Mouse (Mus musculus) heart, postnatal 25 days (tissue): ENCODE measurements at regions not wholly inside any gene's neighbourhood (a gene's known extent, or its start where the extent isn't known, plus 50 kb on each side); places are given as distances from the start of the nearest gene placed in this dataset.

Experiments used
- DNase-seq: peaks from one replicate; pipeline ENCODE4 v3.0.0; 2022; ENCODE audit warnings: low spot score
- intact Hi-C: fragments of 180-260 bp; cut with DNase I; formaldehyde crosslinking; loops from one replicate; pipeline ENCODE4 v1.15.1; 2025

DNA sequence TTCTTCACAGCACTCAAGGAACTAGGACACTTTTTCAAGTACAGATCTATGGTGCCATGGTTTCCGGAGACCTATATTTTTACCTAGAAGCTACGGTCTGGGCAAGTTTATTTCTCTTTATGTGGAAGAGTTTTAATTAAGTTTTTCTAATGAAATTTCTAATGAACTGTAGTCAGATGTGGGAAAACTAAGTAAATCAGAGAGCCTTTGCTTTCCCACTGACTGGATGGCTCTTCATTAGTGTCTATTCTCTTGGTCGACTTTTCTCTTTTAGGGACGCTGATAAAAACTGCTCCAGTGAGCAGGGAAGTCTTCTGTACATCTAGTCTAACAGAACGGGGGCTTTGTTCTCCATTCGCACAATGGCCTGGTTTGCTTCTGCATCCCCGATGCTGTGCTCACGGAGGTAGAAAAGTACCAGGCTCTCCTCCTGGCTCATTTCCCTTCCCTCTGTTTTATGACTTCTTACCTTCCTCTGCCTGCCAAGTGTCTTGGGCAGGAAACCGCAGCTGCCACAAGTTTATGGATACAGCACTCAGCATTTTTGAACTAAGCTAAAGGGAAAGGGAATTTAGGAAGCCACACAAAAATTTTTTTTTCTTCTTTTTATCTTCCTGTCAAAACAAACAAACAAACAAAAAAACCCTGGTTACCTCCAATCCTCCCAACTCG lies 749.6 kb downstream of the Tmem132b start:
- intact Hi-C loops, result no loop called here
- no peak for DNase-seq

DNA sequence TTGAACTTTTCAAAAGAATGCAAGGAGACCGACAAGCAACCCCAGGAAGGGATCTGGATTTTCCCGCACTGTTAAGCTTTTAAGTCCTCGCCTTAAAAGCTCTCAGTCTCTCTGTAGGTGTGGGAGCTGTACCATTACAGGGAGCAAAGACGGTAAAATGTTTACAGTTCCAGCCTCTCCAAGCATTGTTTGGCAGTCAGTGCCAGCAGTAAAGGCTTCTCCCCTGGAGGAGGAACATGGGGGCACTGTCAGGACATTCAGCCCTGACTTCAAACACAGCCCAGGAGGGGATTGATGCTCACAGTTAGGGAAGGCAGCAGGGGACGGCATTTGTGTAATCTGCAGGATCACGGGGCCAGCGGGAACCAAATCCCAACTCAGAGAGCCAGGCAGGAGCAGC lies 750.2 kb downstream of the Tmem132b start:
- no peak for DNase-seq
- intact Hi-C loops, result no loop called here

DNA sequence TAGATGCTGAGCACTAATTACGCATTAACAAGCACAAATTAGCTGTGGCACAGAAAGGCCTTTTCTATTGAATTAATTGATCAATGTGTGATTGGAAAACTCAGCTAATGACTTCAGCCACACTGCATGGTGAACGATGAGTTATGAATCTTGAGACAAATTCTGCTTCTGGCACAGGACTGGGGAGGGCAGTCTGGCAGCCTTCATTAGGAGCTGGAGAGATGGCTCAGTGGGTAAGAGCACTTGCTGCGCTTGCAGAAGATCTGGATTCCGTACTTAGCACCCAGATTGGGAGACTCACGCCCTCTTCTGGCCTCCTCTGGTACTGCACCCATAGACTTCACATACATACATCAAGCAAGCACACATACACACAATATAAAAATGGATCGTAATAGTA lies 793.3 kb downstream of the Tmem132b start:
- intact Hi-C loops, result no loop called here

DNA sequence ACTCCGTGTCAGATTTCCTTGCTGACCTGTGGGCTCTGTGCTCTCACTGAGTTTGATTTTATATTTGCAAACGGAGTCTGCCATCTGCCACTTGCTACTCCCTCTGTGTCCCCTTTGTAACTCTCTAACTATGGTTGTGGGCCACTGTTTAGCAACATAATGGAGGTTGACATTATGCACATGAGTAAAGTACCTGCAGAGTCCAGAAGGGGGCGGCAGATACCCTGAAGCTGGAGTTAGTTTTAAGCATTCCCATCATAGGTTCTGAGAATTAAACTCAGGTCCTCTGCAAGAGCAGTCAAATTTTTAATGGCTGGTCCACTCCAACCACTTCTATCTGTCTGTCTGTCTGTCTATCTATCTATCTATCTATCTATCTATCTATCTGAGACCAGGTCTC lies 796.7 kb downstream of the Tmem132b start:
- DNase-seq, result no peak
- intact Hi-C loops, result no loop called here

More for the DNA sequence above, 793.3 kb downstream of the Tmem132b start:
- no peak for DNase-seq

DNA sequence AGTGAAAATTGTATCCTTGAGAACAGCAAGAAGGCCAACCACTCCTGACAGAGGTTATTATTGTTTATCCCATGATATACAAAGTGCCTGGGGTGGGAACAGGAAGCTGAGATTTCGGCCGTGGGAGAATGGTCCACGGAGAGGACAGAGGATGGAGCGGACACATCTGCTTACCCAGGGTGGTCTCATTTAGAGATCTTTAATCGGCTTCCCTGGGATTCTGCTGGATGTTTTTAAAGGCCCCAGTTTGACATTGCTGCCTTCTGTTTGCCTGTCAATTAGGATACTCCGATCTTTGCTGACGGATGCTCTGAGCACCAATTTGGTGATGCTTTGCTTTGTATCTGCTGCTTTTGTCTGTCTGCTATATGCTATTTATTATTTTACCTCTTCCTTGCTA lies 803.5 kb downstream of the Tmem132b start:
- no peak for DNase-seq
- intact Hi-C loops, result no loop called here

DNA sequence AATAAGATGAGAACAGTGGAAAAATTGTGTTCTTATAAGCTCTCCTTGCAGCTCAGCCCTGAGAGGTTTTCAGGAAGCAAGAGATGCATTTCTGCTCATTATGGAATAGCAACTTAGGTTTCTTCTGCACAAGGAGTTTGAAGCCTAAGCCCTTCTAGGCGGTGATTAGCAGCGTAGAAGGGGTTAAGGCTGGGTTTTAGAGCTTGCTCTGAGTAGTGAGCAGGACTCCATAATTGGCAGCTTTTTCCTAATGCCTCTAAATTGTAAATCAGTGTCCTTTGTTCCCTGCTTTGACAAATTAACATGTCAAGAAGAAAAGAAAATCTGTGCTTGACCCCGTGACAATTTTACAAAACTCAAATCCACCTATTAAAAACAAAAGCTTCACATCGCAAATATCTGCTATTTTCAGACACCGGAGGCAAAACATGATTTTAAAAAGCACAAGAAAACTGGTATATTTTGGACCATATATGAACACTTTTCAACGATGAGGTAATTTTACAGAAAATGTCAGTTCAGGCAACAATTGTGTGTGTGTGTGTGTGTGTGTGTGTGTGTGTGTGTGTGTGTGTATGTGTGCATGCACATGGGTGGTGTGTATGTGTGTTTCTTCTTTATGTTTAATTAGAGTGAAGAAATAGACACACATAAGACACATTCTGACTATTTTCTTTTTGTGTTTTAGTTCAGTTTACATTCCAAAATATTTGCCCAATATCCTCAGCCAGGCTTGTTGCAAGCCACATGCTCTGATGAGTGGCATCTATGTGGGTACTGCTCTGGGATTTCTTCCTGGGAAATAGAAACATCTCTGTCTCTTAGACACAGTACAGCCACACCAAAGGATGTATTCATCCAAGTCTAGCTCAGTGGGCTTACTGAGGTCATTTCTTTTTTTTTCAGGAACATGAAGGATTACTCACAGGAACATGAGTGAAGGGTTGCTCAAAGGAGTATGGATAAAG lies 804.3 kb downstream of the Tmem132b start:
- intact Hi-C loops, result no loop called here
- no peak for DNase-seq

DNA sequence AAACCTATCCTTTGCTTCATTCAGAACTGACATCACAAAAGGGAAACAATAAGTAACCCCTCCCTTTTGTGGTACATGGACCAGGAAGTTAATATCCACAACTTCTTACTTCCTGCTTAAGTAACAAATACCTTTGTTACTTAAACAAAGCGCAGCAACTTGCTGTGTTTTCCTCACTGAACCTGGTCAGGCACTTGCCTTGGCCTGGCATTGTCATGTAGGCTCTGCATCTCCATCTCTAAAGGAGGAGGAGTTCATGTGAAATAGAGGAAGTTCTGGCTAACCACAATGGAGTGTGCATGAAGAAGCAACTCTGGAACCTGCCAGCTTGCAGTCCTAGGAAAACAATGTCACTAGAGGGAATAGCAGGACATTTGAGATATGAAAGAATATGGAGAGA lies 806.3 kb downstream of the Tmem132b start:
- no peak for DNase-seq
- intact Hi-C loops, result no loop called here

DNA sequence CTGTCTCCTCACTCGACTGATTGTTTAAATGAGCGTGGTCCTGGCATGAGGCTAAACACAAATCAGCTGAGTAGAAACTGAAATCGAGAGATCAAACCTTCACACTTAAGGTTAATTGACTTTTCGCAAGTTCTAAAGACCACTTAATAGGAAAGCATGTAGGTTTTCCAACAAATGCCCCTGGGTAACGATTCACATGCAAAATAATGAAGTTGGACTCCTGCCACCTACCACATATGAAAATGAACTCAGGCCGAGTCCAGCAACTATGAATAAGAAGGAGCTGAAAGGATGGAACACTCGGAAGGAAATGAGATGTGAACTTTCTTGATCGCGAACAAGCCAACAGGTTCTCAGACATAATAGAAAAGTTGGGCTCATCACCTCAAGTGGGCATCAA lies 812.0 kb downstream of the Tmem132b start:
- no peak for DNase-seq
- intact Hi-C loops, result no loop called here

DNA sequence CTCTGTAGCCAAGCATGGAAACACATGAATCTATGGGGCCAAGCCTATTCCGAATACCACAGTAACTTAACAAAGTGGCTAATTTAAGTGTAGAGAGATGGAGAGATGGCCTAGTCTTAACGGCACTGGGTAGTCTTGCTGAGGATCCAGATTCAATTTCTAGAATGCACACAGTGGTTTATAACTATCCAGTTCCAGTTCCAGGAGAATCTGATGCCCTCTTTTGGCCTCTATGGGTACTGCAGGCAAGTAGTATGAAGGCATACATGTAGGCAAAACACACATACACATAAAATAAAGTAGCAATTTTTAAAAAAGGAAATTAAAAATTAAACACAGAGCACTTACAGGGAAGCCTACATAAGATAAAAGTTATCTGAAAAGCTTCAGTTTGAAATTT lies 819.4 kb downstream of the Tmem132b start:
- intact Hi-C loops, result no loop called here
- DNase-seq, result no peak

DNA sequence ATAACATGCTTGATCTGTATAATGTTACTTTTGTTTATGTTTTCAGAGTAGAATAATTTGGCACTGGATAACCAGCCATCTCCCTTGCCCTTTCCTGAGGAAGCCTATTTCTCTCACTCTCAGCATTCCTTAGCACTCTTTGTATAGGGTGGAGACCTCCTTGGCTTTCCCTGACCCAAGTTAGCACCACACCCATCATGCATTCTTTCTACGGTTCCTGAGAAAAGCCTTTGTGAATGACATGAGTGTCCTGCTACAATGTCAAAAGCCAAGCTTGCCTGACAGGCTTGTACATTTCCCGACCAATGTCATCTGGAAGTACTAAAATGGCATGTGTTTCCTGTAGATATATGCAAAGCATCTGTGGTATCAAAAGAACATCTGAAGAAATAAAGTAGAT lies 837.9 kb downstream of the Tmem132b start:
- no peak for DNase-seq

DNA sequence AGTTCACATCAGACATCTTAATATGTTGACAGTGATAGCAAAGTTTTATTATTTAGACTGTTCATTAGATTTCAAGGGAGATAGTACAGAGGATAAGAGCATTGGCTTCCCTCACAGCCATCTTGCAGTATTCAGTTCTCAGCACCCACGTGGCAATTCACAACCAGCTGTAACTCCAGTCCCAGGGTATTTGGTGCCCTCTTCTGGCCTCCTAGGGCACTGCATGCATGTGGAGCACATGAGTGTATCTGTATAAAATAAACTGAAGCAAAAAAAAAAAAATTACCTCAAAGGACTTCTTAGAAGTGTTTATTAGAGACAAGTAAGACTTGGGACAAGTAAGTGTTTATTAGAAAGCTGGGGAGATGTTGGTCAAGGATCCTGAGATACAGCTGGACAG lies 849.3 kb upstream of the Tmem132c start:
- intact Hi-C loops, result no loop called here
- DNase-seq, result no peak

More for the DNA sequence above, 837.9 kb downstream of the Tmem132b start:
- intact Hi-C loops, result no loop called here

DNA sequence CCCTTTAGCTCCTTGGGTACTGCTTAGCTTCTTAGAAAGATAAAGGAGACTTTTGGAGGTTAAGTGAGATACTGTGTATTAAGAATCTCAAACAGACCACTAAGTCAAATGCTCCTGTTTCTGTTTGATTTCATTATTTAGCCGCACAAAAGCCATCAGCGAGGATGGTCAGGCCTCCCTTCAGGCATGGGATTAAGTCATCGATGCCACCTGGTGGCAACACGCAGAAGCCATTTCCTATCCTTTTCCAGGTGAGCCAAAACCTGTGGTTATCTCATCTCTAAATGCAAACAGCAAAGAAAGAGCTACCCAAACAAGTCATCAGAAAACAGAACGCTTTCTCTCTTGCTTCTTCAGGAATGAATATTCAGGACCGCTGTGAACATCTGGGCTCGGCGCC lies 846.3 kb upstream of the Tmem132c start:
- DNase-seq, result no peak
- intact Hi-C loops, result loop anchor here (5.0 kb wide), 1 partner anchor 863 kb away; the partner anchor contains the start of gene Tmem132b

DNA sequence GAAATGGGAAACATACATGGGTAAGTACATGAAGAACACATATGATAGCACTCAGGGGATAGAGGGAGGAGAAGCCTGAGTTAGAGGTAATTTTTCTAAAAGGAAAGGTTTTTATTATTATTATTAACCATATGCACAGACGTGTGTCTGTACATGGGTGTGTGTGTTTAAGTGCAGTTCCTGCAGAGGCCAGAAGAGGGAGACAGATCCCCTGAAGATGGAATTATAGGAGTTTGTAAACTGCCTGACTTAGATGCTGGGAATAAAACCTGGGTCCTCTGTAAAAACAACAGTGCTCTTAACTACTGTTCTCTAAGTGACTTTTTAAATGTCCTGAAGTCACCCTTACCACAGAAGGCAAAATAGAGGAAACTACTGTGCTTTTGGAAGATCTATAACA lies 809.9 kb upstream of the Tmem132c start:
- intact Hi-C loops, result no loop called here
- no peak for DNase-seq

DNA sequence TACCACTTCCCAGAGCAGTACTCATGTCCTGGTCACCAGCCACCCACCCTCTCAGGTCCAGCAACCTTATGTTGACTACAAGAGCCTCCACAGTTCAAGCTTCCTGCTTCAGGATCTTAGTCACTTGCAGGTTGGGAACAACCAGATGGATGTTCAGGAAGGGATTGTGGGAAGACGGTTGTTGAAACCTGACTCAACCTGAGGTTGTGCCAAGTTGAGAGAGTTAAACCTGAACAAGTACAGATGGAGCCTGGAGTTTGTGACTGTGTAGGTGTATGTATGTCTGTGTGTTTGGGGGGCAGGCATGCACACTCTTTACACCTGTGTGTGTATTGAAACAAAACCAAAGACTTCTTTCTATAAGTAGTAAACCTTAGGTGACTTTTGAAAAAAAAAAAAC lies 802.9 kb upstream of the Tmem132c start:
- no peak for DNase-seq
- intact Hi-C loops, result no loop called here

DNA sequence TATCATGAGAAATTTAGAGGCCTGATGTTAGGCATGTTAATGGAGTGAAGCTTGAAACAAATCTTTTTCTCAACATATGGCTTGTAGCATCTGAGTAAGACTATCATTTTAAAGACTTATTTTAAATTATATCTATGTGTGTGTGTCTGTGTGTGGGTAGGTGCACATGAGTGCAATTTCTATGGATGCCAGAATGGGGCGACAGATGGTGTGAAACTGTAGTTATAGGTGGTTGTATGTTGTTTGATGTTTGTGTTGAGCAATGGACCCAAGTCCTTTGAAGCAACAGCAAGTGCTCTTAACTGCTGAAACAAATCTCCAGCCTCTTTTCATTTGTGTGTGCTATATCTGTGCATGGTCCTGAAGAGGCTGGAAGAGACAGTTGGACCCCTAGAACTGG lies 801.1 kb upstream of the Tmem132c start:
- DNase-seq, result no peak
- intact Hi-C loops, result no loop called here

DNA sequence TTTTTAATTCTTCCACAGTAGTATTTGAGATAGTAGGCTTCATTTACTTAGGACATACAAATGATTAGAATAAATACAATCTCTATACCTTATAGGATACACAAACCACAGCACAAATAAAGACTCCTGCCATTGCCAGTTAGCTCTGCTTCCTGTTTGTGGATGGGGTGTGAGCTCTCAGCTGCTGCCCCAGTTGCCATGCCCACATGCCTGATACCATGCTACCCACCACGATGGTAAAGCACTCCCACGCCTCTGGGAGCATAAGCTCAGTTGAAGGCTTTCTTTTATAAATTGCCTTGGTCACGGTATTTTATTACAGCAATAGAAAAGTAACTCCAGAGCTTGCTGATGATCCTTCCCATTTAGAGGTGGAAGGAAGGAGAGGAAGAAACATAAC lies 765.8 kb upstream of the Tmem132c start:
- intact Hi-C loops, result no loop called here
- DNase-seq, result no peak

DNA sequence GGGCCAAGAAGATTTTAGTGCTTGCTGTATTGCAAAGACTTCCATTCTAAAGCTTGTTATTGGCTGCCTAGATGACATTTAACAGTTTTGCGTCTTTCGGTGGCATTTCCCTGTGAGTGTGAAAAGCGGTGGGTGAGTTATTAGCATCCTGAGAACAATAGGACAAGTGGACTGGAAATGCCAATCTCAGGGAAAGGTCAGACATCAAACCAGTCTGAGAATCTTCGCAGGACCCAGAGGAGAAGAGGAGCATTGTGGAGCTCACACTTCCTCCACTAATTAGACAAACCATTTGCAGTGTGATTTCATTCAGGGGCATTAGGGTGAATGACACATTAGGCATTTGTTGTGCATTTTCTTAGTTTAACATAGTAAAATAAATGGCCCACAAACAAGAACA lies 719.5 kb upstream of the Tmem132c start:
- DNase-seq, result no peak

DNA sequence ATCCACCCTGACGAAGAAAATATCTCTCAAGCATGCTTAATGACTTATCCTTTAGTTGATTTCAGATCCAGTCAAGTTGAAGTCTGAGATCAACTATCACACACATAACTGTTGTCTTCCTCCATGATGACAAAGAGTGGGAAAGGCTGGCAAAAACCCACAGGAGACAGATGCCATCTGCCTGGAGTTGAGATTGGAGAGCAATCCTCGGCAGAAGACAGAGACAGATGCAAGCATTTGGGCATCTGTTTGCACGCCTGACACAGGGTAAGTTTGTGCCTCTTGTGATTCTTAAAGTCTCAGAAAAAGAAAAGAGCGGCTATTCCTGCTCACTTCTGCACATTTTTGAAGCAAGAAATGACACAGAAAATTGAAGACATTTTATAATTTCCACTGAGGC lies 715.7 kb upstream of the Tmem132c start:
- intact Hi-C loops, result no loop called here
- DNase-seq, result no peak

More for the DNA sequence above, 719.5 kb upstream of the Tmem132c start:
- intact Hi-C loops, result no loop called here

DNA sequence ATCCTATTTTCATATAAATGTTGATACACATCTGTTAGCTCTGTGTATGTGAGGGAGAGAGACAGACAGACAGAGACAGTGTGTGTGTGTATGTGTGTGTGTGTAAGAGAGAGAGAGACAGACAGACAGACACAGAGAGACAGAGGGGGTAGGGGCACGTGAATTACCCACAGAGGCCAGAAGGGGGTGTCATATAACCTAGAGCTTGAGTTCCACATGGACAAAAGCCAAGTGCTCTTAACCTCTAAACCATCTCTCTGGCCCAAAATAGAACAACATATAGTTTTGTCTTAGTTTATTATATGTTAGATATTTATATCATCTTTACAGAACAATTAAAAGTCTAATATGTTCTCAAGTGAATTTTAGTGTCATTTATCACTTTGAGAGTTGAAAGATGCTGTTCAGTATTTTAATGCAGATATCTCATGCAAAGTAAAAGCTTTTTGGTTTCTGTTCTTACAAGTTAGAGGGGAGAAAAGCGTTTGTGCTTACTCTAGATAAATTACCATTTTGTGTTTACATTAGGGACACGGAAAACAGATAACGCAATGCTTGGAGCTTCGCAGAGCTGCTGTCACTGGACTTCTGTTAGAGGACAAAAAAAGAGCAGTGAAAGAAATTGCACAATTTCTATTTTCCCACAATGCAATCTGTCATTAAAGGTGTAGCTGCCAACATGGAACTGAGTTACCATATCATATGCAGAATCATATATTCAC lies 710.6 kb upstream of the Tmem132c start:
- intact Hi-C loops, result no loop called here
- no peak for DNase-seq

DNA sequence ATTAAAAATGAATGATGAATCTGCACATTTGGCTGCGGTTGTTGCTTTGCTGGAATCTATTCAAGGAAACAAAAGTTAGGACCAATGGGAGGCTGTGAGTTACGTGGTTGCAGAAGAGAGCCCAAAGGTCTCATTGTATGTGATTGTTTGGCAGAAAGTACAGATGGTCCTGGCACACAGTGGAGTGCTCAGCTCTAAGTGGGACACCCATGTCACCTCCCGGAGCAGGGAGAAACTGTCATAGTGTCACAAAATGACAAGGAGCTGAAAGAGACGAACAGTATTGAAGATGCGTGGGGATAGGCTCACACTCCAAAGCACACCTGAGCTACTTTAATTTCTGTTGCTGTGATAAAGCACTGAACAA lies 710.1 kb upstream of the Tmem132c start:
- intact Hi-C loops, result no loop called here
- no peak for DNase-seq

DNA sequence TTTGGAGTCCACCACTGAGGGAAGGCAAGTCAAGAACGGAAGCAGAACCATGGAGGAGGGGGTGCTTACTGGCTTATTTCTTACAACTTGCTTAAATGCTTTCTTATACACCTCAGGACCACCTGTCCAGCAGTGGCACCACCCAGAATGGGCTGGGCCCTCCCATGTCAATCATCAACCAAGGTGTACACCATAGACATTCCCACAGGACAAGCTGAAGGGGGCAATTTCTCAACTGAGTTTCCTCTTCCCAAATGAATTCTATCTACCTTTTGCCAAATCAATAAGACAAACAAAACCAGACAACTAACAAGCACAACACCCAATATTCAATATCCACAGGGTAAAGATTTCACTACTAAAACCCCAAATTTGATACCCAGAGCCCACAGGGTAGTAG lies 709.6 kb upstream of the Tmem132c start:
- no peak for DNase-seq
- intact Hi-C loops, result no loop called here
